Mouse (Mus musculus): ENCODE data around the gene Dlst. TPM values are rescaled to one million over a fixed set of nuclear protein-coding genes. Genes with fewer than 3 reads are reported as not detected.
A peak's percentile ranks its signal among the peaks of the same experiment; 100 is the strongest.

Dlst gene
- polyA plus RNA-seq, 1 experiment from 2014 or later: 264 TPM

DNA sequence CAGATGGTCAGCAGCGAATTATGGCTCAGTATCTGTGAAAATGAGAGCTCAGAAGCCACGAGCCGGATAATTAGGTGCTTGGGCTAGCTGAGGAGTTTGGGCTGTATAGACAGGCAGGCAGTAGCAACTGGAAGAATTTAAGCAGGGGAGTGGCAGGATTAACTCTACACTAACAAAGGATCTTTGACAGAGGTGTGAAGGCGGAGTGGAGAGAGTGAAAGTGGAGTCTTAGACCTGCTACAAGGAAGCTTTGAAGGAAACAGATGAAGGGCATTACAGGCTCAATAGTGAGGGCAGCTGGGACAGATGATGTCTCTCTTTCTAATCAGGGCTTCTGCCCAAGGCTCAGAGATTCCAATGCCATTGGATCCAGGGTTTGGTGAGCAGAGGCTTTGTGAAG lies 1.2 kb upstream of the Dlst start:
- Histone ChIP-seq H3K9ac (ENCODE audit: low read length) (no peak overlapping the region; the same call in 1 of the 2 replicates), H3K4me1 (ENCODE audit: control insufficient read depth, insufficient read depth, low read length) (peaks cover 30% of the 10 kb centered on the region), H3K27me3 (ENCODE audit: control insufficient read depth, insufficient read depth, low read length) (no peaks in the 10 kb centered on the region), H3K27ac (ENCODE audit: low read length) (no peak overlapping the region), H3K36me3 (ENCODE audit: control insufficient read depth, insufficient read depth) (no peaks in the 10 kb centered on the region), H3K4me2 (ENCODE audit: low read depth, low read length) (no peak overlapping the region), H3K9me3 (replicated peaks; ENCODE audit: control insufficient read depth, low read length) (no peaks in the 10 kb centered on the region), H3K4me3 (ENCODE audit: low read length) (no peak overlapping the region)
- WGBS: 68% methylated on average over 4 of the region's 4 CpGs
- no peak for ATAC-seq (replicated peaks; ENCODE audit: extremely low read depth, insufficient read depth, low FRiP score)

DNA sequence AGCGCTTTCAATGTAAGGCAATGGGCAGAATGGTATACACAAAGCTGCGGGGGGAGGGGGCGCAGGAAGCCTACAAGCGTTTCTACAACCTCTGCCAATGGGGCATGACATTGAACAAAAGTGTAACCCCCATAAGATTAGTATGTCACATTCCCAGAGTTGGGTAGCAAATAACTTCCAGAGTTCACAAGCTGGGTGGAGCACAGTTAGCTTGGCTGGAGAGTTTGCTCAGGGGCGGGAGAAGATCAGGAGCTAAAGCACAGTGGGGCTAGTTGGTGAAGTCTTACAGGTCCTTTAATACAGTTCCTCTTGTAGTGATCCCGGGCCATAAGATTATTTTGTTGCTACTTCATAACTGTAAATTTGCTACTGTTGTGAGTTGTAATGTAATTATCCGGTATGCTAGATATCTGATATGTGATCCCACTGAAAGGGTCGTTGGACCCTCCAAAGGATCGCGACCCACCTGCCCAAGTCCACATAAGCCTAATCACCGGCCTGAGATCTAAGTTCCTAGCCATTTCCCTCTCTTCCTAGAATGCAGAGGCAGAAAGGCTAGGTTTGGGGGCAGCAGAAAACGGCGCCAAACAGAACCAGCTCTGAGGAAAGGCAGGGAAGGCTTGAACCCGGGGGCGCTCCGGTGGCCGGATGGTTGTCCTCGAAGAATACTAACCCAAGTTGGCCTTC lies 479 bp upstream of the Dlst start:
- peak; percentile 34; the same call in 1 of the 2 replicates for ATAC-seq (replicated peaks; ENCODE audit: extremely low read depth, insufficient read depth, low FRiP score)
- Histone ChIP-seq H3K4me3 (ENCODE audit: low read length) (peak overlapping the region; percentile 96), H3K9me3 (replicated peaks; ENCODE audit: control insufficient read depth, low read length) (no peaks in the 10 kb centered on the region), H3K27ac (ENCODE audit: low read length) (peak overlapping the region; percentile 96), H3K4me1 (ENCODE audit: control insufficient read depth, insufficient read depth, low read length) (peaks cover 30% of the 10 kb centered on the region), H3K36me3 (ENCODE audit: control insufficient read depth, insufficient read depth) (no peaks in the 10 kb centered on the region), H3K4me2 (ENCODE audit: low read depth, low read length) (peak overlapping the region; percentile 72), H3K27me3 (ENCODE audit: control insufficient read depth, insufficient read depth, low read length) (no peaks in the 10 kb centered on the region), H3K9ac (ENCODE audit: low read length) (peak overlapping the region; percentile 99)
- WGBS: 13% methylated on average over 18 of the region's 18 CpGs

DNA sequence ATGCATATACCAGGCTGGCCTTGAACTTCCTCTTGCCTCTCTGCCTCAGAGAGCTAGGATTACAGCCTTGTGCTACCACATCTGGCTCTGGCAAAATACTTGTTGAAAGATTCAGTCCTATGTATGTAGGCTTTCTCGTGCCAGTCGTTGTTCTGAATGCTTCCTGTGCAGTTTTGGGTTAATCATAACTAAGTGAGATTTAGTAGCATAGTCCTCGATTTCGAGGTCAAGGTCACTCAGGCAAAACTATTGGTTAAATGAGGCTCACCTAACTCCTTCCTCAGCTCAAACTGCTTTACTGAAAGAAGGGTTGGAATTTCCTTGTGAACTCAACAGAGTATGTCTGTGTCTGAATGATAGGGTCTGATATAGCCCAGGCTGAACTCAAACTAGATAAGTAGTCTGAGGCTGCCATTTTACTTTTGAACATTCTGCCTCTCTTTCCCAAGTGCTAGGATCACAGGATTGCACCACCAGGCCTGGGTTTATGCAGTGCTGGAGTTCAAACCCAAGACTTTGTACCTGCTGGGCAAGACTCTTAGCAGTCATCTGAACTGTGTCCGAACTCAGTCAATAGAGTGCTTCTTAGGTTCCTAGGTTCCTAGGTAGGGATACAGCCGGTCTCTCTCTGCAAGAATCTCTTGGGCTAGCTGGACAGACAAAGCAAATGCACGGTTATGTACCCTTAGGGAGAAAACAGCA lies 2.1 kb downstream of the Dlst start:
- Histone ChIP-seq H3K4me1 (ENCODE audit: control insufficient read depth, insufficient read depth, low read length) (peaks cover 25% of the 10 kb centered on the region), H3K36me3 (ENCODE audit: control insufficient read depth, insufficient read depth) (no peaks in the 10 kb centered on the region), H3K9me3 (replicated peaks; ENCODE audit: control insufficient read depth, low read length) (no peaks in the 10 kb centered on the region), H3K27ac (ENCODE audit: low read length) (peak overlapping the region; percentile 45; the same call in 1 of the 2 replicates), H3K9ac (ENCODE audit: low read length) (no peak overlapping the region), H3K27me3 (ENCODE audit: control insufficient read depth, insufficient read depth, low read length) (no peaks in the 10 kb centered on the region), H3K4me2 (ENCODE audit: low read depth, low read length) (peak overlapping the region; percentile 72), H3K4me3 (ENCODE audit: low read length) (peak overlapping the region; percentile 96)
- ATAC-seq (replicated peaks; ENCODE audit: extremely low read depth, insufficient read depth, low FRiP score): no peak
- 76% methylated on average over 7 of the region's 7 CpGs for WGBS

DNA sequence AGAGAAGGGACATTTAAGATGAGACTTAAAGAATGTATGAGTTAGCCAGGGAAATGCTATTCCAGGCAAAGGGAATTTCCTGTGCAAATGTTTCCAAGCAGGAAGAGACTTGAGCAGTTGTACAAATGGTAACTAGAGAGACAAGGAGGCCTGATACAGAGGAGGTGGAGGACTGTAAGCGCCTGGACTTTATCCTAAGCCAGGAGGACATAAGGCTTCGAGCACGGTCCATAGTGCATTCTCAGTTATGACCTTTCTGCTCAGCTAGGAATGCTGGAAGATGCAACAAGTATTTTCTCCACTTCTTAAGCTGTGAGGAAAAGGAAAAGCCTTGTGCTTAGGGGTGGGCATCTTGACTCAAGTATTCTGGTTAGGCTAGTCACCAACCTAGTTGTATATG lies 2.7 kb downstream of the Dlst start:
- H3K4me3 ChIP-seq (ENCODE audit: low read length): no peak overlapping the region
- no peaks in the 10 kb centered on the region for H3K27me3 ChIP-seq (ENCODE audit: control insufficient read depth, insufficient read depth, low read length)
- 0 out of 2 replicates have a peak, but pooled peaks cover 2% of the 10 kb centered on the region for H3K36me3 ChIP-seq (ENCODE audit: control insufficient read depth, insufficient read depth)
- H3K4me1 ChIP-seq (ENCODE audit: control insufficient read depth, insufficient read depth, low read length): peaks cover 26% of the 10 kb centered on the region
- no peak overlapping the region for H3K9ac ChIP-seq (ENCODE audit: low read length)
- H3K9me3 ChIP-seq (replicated peaks; ENCODE audit: control insufficient read depth, low read length): no peaks in the 10 kb centered on the region
- H3K4me2 ChIP-seq (ENCODE audit: low read depth, low read length): no peak overlapping the region
- ATAC-seq (replicated peaks; ENCODE audit: extremely low read depth, insufficient read depth, low FRiP score): no peak
- no peak overlapping the region for H3K27ac ChIP-seq (ENCODE audit: low read length)
- WGBS: 72% methylated on average over 3 of the region's 3 CpGs

DNA sequence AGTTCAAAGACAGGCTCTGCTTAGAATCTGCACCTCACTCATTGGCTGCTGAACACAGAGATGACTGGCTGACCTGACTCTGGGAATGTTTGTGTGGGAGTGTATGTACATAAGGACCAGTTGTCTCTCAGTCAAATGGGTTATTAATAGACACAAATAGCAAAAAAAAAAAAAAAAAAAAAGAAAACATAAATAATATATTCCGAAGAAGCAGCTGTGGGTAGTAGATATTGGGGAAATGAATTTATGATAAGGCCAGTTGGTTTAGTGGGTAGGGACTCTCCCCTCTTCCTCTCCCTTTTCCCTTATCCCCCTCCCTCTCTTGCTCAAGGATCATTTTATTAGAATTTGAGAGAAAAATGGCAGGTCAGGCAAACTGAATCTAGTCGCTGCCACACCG lies 3.3 kb downstream of the Dlst start:
- H3K27ac ChIP-seq (ENCODE audit: low read length): no peak overlapping the region
- no peak overlapping the region for H3K4me2 ChIP-seq (ENCODE audit: low read depth, low read length)
- H3K4me1 ChIP-seq (ENCODE audit: control insufficient read depth, insufficient read depth, low read length): peaks cover 27% of the 10 kb centered on the region
- no peaks in the 10 kb centered on the region for H3K9me3 ChIP-seq (replicated peaks; ENCODE audit: control insufficient read depth, low read length)
- WGBS: 92% methylated on average over 3 of the region's 3 CpGs
- H3K9ac ChIP-seq (ENCODE audit: low read length): no peak overlapping the region
- H3K36me3 ChIP-seq (ENCODE audit: control insufficient read depth, insufficient read depth): peaks cover 7% of the 10 kb centered on the region
- no peak overlapping the region for H3K4me3 ChIP-seq (ENCODE audit: low read length)
- H3K27me3 ChIP-seq (ENCODE audit: control insufficient read depth, insufficient read depth, low read length): no peaks in the 10 kb centered on the region
- ATAC-seq (replicated peaks; ENCODE audit: extremely low read depth, insufficient read depth, low FRiP score): no peak

DNA sequence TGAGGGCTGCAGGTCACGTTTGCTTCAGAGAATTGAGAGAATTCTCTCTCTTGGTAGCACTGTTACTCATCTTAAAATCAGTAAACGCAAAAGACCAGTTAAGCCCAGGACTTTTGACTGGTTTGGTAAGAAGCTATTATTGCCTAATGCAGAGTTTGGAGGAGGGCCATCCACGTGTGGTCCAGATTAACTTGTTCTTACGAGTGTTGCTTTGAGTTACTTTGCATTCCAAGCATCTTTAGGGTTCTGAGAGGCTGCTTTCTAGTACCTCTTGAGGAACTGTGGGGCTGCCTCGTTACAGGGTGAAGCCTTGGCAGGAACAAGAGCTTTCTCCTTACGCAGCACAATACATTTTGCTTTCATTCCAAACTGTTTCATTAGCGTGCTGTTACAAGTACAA lies 5.0 kb downstream of the Dlst start:
- no peaks in the 10 kb centered on the region for H3K9me3 ChIP-seq (replicated peaks; ENCODE audit: control insufficient read depth, low read length)
- H3K27ac ChIP-seq (ENCODE audit: low read length): no peak overlapping the region
- WGBS: 66% methylated on average over 7 of the region's 7 CpGs
- H3K9ac ChIP-seq (ENCODE audit: low read length): no peak overlapping the region
- H3K27me3 ChIP-seq (ENCODE audit: control insufficient read depth, insufficient read depth, low read length): no peaks in the 10 kb centered on the region
- H3K4me2 ChIP-seq (ENCODE audit: low read depth, low read length): no peak overlapping the region
- no peak for ATAC-seq (replicated peaks; ENCODE audit: extremely low read depth, insufficient read depth, low FRiP score)
- H3K4me3 ChIP-seq (ENCODE audit: low read length): no peak overlapping the region
- H3K36me3 ChIP-seq (ENCODE audit: control insufficient read depth, insufficient read depth): peaks cover 18% of the 10 kb centered on the region
- H3K4me1 ChIP-seq (ENCODE audit: control insufficient read depth, insufficient read depth, low read length): peaks cover 22% of the 10 kb centered on the region

DNA sequence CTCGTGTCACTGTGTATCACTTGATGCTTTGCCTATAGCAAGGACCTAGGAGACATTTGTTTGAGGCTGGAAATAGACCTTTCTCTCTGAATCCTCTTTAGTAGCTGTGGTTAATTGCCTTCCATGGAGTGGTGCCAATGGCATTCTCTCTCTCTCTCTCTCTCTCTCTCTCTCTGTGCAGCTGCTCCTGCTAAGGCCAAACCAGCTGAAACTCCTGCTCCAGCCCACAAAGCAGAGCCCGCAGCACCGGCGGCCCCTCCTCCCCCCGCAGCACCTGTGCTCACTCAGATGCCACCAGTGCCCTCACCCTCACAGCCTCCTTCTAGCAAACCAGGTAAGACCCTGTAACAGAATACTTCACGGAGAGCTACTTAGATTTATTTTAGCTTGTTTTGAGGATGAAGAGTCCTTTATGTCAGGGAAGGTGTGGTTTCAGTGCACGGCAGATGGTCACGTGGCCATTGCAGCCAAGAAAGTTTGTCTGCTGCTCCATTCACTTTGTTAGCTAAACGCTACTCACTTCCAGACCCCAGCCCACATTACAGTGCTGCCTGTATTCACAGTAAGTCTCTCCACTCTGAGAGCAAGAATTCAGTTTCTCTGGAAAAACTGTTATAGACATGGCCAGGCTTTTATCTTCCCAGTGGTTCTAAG lies 11.3 kb downstream of the Dlst start:
- H3K9me3 ChIP-seq (replicated peaks; ENCODE audit: control insufficient read depth, low read length): no peaks in the 10 kb centered on the region
- H3K27ac ChIP-seq (ENCODE audit: low read length): no peak overlapping the region
- H3K4me3 ChIP-seq (ENCODE audit: low read length): no peak overlapping the region
- ATAC-seq (replicated peaks; ENCODE audit: extremely low read depth, insufficient read depth, low FRiP score): no peak
- 78% methylated on average over 9 of the region's 9 CpGs for WGBS
- H3K9ac ChIP-seq (ENCODE audit: low read length): no peak overlapping the region
- peaks cover 59% of the 10 kb centered on the region for H3K36me3 ChIP-seq (ENCODE audit: control insufficient read depth, insufficient read depth)
- H3K27me3 ChIP-seq (ENCODE audit: control insufficient read depth, insufficient read depth, low read length): no peaks in the 10 kb centered on the region
- H3K4me2 ChIP-seq (ENCODE audit: low read depth, low read length): no peak overlapping the region
- 0 out of 2 replicates have a peak, but pooled peaks cover 2% of the 10 kb centered on the region for H3K4me1 ChIP-seq (ENCODE audit: control insufficient read depth, insufficient read depth, low read length)

DNA sequence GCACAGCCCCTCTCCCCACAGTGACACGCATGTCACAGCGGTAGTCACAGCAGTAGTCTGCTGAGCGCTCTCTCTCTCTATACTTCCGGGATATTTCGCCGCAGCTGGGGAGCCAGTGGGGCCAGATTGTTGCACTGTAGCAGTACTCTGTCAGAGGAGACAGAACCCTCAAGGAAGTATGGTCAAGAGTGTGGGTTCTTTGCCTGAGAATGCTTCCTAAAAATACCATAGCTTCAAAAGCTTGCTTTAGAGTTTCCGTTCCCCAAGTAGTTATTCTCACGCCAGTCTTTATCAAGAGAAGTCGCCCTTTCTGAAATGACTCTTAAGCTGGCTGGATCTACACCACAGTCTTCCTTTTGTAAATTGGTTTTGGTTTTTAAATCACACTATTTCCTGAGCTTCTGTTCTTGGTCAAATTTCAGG lies 12.5 kb downstream of the Dlst start:
- H3K27ac ChIP-seq (ENCODE audit: low read length): no peak overlapping the region
- 77% methylated on average over 9 of the region's 9 CpGs for WGBS
- H3K9ac ChIP-seq (ENCODE audit: low read length): no peak overlapping the region
- no peaks in the 10 kb centered on the region for H3K9me3 ChIP-seq (replicated peaks; ENCODE audit: control insufficient read depth, low read length)
- H3K4me2 ChIP-seq (ENCODE audit: low read depth, low read length): no peak overlapping the region
- H3K27me3 ChIP-seq (ENCODE audit: control insufficient read depth, insufficient read depth, low read length): no peaks in the 10 kb centered on the region
- H3K4me1 ChIP-seq (ENCODE audit: control insufficient read depth, insufficient read depth, low read length): 0 out of 2 replicates have a peak, but pooled peaks cover 2% of the 10 kb centered on the region
- H3K4me3 ChIP-seq (ENCODE audit: low read length): no peak overlapping the region
- peaks cover 67% of the 10 kb centered on the region for H3K36me3 ChIP-seq (ENCODE audit: control insufficient read depth, insufficient read depth)
- no peak for ATAC-seq (replicated peaks; ENCODE audit: extremely low read depth, insufficient read depth, low FRiP score)

DNA sequence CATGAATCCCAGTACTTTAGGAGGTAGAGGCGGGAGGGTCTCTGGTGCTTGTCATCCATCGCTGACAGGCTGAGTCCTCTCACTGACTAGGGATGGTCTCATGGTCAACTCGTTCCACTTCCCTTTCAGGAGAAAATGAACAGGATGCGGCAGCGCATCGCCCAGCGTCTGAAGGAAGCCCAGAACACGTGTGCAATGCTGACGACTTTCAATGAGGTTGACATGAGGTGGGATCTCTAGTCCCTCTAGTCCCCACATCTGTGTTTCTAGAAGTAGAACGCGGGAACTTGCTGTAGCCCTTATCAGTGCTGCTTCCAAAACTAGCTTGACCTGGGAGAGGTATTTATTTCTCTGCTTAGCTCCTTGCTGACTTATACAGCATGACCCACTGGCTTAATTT lies 13.0 kb downstream of the Dlst start:
- 87% methylated on average over 11 of the region's 11 CpGs for WGBS
- Histone ChIP-seq H3K36me3 (ENCODE audit: control insufficient read depth, insufficient read depth) (peaks cover 67% of the 10 kb centered on the region), H3K4me3 (ENCODE audit: low read length) (no peak overlapping the region)

More for the DNA sequence above, 13.0 kb downstream of the Dlst start:
- Histone ChIP-seq H3K4me1 (ENCODE audit: control insufficient read depth, insufficient read depth, low read length) (no peaks in the 10 kb centered on the region), H3K9ac (ENCODE audit: low read length) (no peak overlapping the region), H3K4me2 (ENCODE audit: low read depth, low read length) (no peak overlapping the region), H3K9me3 (replicated peaks; ENCODE audit: control insufficient read depth, low read length) (no peaks in the 10 kb centered on the region), H3K27me3 (ENCODE audit: control insufficient read depth, insufficient read depth, low read length) (no peaks in the 10 kb centered on the region), H3K27ac (ENCODE audit: low read length) (no peak overlapping the region)
- ATAC-seq (replicated peaks; ENCODE audit: extremely low read depth, insufficient read depth, low FRiP score): no peak

Data from heart, embryonic 16.5 days (tissue).